Mouse (Mus musculus) small intestine, adult 2 months (tissue): ENCODE measurements around the gene Ptgfrn. TPM values are rescaled to one million over a fixed set of nuclear protein-coding genes. Genes with fewer than 3 reads are reported as not detected.

ENCODE experiments used
- H3K27ac ChIP-seq: fragments of 200-500 bp; 2 replicates; pipeline ENCODE4 v1.5.1; 2012; ENCODE audit warnings: low read depth, low read length, control low read depth, inconsistent platforms; ENCODE audit not compliant: insufficient read depth
- H3K27me3 ChIP-seq: fragments of 200-500 bp; 2 replicates; pipeline ENCODE4 v1.6.1; 2012; ENCODE audit warnings: mild to moderate bottlenecking, moderate library complexity, low read length, inconsistent platforms; ENCODE audit not compliant: control insufficient read depth, insufficient read depth
- H3K36me3 ChIP-seq: fragments of 200-500 bp; 2 replicates; pipeline ENCODE4 v1.6.1; 2012; ENCODE audit warnings: mild to moderate bottlenecking, low read length, control low read depth, inconsistent platforms; ENCODE audit not compliant: control insufficient read depth, insufficient read depth
- H3K4me1 ChIP-seq: fragments of 200-500 bp; 2 replicates; pipeline ENCODE4 v1.6.1; 2012; ENCODE audit warnings: low read length, inconsistent platforms, mixed read lengths; ENCODE audit not compliant: control insufficient read depth, insufficient read depth, insufficient read length
- H3K4me3 ChIP-seq: fragments of 200-500 bp; 2 replicates; pipeline ENCODE4 v1.5.1; 2012; ENCODE audit warnings: low read depth, mild to moderate bottlenecking, control low read depth, inconsistent platforms, low read length, moderate library complexity
- CTCF ChIP-seq: fragments of 200-500 bp; IDR thresholded peaks from 2 replicates; pipeline ENCODE4 v1.5.1; 2012; ENCODE audit warnings: low read depth, mild to moderate bottlenecking, control low read depth, inconsistent platforms, low read length, moderate library complexity, mixed read lengths; ENCODE audit not compliant: insufficient replicate concordance, insufficient read length; ENCODE audit errors: extremely low read depth
- POLR2A ChIP-seq: fragments of 200-500 bp; IDR thresholded peaks from 2 replicates; pipeline ENCODE4 v1.6.1; 2012; ENCODE audit warnings: low read depth, mild to moderate bottlenecking, control low read depth, inconsistent platforms, low read length, moderate library complexity
- WGBS: fragments of 180-500 bp; shearing (Covaris S2); methylation state at CpG from one replicate; pipeline ENCODE4 v1.1.7; 2018; 5-methylcytosine and 5-hydroxymethylcytosine counted together
- polyA plus RNA-seq: library from polyadenylated mRNA; depleted of rRNA; stranded (reverse); fragments of >200 nt; gene quantifications from 2 replicates; pipeline ENCODE4 v1.2.3, GENCODE M21; 2012

Gene Ptgfrn
- polyA plus RNA-seq, 1 experiment, result 26.2 TPM

GRCm38 (mm10) chr3:101098073-101098472 lies 12.0 kb downstream of the Ptgfrn start:
- H3K36me3 ChIP-seq, result no peaks in the 10 kb centered on the region
- WGBS, result 70% methylated on average over 4 of the region's 4 CpGs
- H3K4me1 ChIP-seq, result peaks cover 6% of the 10 kb centered on the region; the same call in 1 of the 2 replicates
- no peak overlapping the region for H3K27ac ChIP-seq
- TF ChIP-seq CTCF (no peak), POLR2A (no peak)
- no peak overlapping the region for H3K4me3 ChIP-seq
- no peaks in the 10 kb centered on the region for H3K27me3 ChIP-seq

DNA sequence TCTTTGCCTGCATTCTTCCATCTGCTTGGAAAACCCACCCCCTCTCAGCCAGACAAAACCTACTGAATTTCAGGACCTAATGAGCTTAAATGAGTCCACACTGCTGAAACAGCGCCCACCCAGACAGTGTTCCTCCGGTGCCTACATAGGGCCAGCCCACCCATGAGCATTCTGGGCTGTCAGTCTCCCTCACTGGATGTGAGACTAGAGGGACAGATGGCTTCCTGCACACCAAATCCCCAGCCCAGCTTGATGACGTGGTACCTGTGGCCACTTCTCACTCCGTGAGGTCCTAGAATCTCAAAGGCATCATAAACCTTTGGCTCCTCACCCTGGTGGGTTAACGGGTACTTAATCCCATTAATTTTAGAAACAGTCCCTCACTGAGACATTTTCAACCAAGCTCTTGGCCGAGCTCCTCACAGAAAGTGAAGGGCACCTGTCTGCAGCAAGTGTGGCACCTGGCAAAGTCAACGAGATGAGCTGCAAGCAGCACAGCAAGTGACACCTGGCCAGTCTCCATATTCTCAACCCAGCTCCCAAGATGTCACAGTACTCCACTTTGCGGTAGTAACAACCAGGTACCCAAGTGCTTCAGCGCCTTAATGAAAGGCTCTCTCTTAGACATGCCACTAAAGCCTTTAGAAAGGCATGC lies 12.8 kb downstream of the Ptgfrn start:
- Histone ChIP-seq H3K27me3 (no peaks in the 10 kb centered on the region), H3K4me1 (peaks cover 6% of the 10 kb centered on the region; the same call in 1 of the 2 replicates), H3K27ac (no peak overlapping the region), H3K36me3 (0 out of 2 replicates have a peak, but pooled peaks cover 1% of the 10 kb centered on the region), H3K4me3 (no peak overlapping the region)
- TF ChIP-seq POLR2A, result no peak
- TF ChIP-seq CTCF, result no peak
- WGBS, result 84% methylated on average over 9 of the region's 9 CpGs

- 0 out of 2 replicates have a peak, but pooled peaks cover 1% of the 10 kb centered on the region for H3K36me3 ChIP-seq
- peaks cover 6% of the 10 kb centered on the region; the same call in 1 of the 2 replicates for H3K4me1 ChIP-seq
- H3K27ac ChIP-seq, result peak overlapping the region; percentile 52; the same call in 1 of the 2 replicates
- no peaks in the 10 kb centered on the region for H3K27me3 ChIP-seq
- TF ChIP-seq CTCF (no peak), POLR2A (no peak)
- WGBS, result 56% methylated on average over 5 of the region's 5 CpGs
- no peak overlapping the region for H3K4me3 ChIP-seq
Measured at GRCm38 (mm10) chr3:101095761-101096449, 14.2 kb downstream of the Ptgfrn start.

DNA sequence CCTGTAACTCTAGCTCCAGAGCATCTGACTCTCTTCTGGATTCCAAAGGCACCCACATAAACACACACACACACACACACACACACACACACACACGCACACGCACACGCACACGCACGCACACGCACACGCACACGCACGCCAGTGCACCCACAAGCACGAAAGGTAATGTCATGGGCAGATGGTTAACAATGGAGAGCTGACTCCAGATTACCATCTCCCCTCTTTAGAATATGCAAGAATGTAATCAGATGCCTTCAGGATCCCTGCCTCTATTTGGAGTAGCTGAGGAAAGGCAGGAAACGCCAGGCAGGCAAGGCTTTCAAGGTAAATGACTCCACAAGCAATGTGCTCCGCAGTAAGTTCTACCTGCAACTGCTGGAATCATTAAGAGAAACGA lies 17.9 kb downstream of the Ptgfrn start:
- Histone ChIP-seq H3K36me3 (0 out of 2 replicates have a peak, but pooled peaks cover 1% of the 10 kb centered on the region), H3K4me1 (peaks cover 7% of the 10 kb centered on the region; the same call in 1 of the 2 replicates), H3K27ac (no peak overlapping the region), H3K27me3 (no peaks in the 10 kb centered on the region), H3K4me3 (no peak overlapping the region)
- WGBS, result 85% methylated on average over 13 of the region's 13 CpGs
- TF ChIP-seq CTCF (no peak), POLR2A (no peak)

DNA sequence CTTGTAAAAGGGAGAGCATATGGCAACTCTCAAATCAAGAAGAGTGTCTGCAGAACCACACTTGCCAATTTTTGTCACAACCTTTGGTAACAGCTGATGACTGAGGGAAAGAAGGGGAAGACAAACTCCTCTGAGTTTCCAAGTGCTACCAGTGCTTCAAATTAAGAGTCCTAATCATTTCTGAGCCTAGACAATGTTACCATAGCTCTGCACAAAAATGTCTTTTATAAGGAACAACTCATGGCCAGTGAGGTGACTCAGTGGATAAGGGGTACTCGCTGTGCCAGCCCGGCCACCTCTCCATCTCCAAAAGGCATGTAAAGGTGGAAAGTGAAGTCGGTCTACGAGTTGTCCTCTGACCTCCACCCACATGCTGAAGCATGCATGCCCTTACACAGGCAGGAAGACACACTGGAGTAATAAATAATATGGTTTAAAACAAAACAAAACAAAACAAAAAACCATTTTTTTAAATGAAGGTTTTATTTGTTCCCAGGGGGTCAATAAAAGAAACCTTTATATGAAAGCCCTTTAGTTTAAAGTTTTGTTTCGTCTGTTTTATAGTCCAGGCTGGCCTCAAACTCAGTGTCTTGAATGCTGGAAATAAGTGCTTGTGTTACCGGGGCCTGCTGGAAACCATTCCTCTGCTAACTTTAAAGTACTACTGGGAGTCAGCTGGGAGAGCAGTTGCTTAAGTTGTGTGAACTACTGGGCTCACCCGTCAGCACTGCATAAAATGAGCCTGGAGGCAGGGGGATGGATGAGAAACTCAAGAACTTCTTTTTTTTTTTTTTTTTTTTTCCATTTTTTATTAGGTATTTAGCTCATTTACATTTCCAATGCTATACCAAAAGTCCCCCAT lies 23.3 kb downstream of the Ptgfrn start:
- H3K36me3 ChIP-seq, result no peaks in the 10 kb centered on the region
- H3K4me3 ChIP-seq, result no peak overlapping the region
- no peak overlapping the region for H3K27ac ChIP-seq
- TF ChIP-seq POLR2A, result no peak
- no peak for TF ChIP-seq CTCF
- 0 out of 2 replicates have a peak, but pooled peaks cover 1% of the 10 kb centered on the region for H3K4me1 ChIP-seq
- H3K27me3 ChIP-seq, result no peaks in the 10 kb centered on the region
- 90% methylated on average over 7 of the region's 7 CpGs for WGBS

- 92% methylated on average over 4 of the region's 4 CpGs for WGBS
- H3K4me3 ChIP-seq, result no peak overlapping the region
- H3K27me3 ChIP-seq, result no peaks in the 10 kb centered on the region
- H3K27ac ChIP-seq, result no peak overlapping the region
- peaks cover 26% of the 10 kb centered on the region for H3K36me3 ChIP-seq
- H3K4me1 ChIP-seq, result no peaks in the 10 kb centered on the region
- TF ChIP-seq POLR2A, result no peak
Measured at GRCm38 (mm10) chr3:101080925-101081324, 29.2 kb downstream of the Ptgfrn start.

GRCm38 (mm10) chr3:101078344-101078743 lies 31.7 kb downstream of the Ptgfrn start:
- TF ChIP-seq POLR2A, result no peak
- TF ChIP-seq CTCF, result no peak

More at GRCm38 (mm10) chr3:101078344-101078743, 31.7 kb downstream of the Ptgfrn start:
- WGBS, result 88% methylated on average over 1 of the region's 1 CpGs
- Histone ChIP-seq H3K36me3 (peaks cover 29% of the 10 kb centered on the region), H3K27me3 (no peaks in the 10 kb centered on the region), H3K27ac (no peak overlapping the region), H3K4me1 (no peaks in the 10 kb centered on the region), H3K4me3 (no peak overlapping the region)
